Mouse (Mus musculus): Measurements from ENCODE around the gene Mpdz. TPM values are rescaled to one million over a fixed set of nuclear protein-coding genes. Genes with fewer than 3 reads are reported as not detected.

Mpdz gene
- polyA plus RNA-seq, 1 experiment from 2014 or later, result 7.4 TPM

- Histone ChIP-seq H3K4me1 (ENCODE audit: insufficient read depth, low read depth, low read length) (no peaks in the 10 kb centered on the region), H3K27ac (ENCODE audit: low read length) (no peak overlapping the region), H3K4me3 (ENCODE audit: low read depth, low read length) (no peak overlapping the region), H3K9ac (replicated peaks; ENCODE audit: low read depth) (no peak overlapping the region), H3K9me3 (ENCODE audit: low read length) (no peaks in the 10 kb centered on the region), H3K4me2 (replicated peaks; ENCODE audit: low read depth, low read length) (no peak overlapping the region), H3K27me3 (replicated peaks; ENCODE audit: insufficient read depth, low read length) (no peaks in the 10 kb centered on the region), H3K36me3 (ENCODE audit: insufficient read depth, low read length) (no peaks in the 10 kb centered on the region)
- TF ChIP-seq EP300 (IDR thresholded peaks at IDR 0.05), result no peak
- TF ChIP-seq CTCF (IDR thresholded peaks at IDR 0.05), result no peak
- no peak for DNase-seq (ENCODE audit: low spot score)
- no peak for ATAC-seq
- WGBS, result 73% methylated on average over 3 of the region's 3 CpGs
These were observed 8.7 kb downstream of the Mpdz start for GRCm38 (mm10) chr4:81433961-81434360.

- ATAC-seq (no peak), DNase-seq (ENCODE audit: low spot score) (peak; percentile 25)
- Histone ChIP-seq H3K27ac (ENCODE audit: low read length) (no peak overlapping the region), H3K4me3 (ENCODE audit: low read depth, low read length) (no peak overlapping the region), H3K36me3 (ENCODE audit: insufficient read depth, low read length) (no peaks in the 10 kb centered on the region), H3K4me1 (ENCODE audit: insufficient read depth, low read depth, low read length) (no peaks in the 10 kb centered on the region), H3K9me3 (ENCODE audit: low read length) (no peaks in the 10 kb centered on the region), H3K4me2 (replicated peaks; ENCODE audit: low read depth, low read length) (no peak overlapping the region), H3K9ac (replicated peaks; ENCODE audit: low read depth) (no peak overlapping the region), H3K27me3 (replicated peaks; ENCODE audit: insufficient read depth, low read length) (no peaks in the 10 kb centered on the region)
- WGBS, result 53% methylated on average over 4 of the region's 4 CpGs
- no peak for TF ChIP-seq EP300 (IDR thresholded peaks at IDR 0.05)
- no peak for TF ChIP-seq CTCF (IDR thresholded peaks at IDR 0.05)
These were observed 11.8 kb downstream of the Mpdz start for GRCm38 (mm10) chr4:81430826-81431225.

GRCm38 (mm10) chr4:81430105-81430504 lies 12.5 kb downstream of the Mpdz start:
- Histone ChIP-seq H3K4me3 (ENCODE audit: low read depth, low read length) (no peak overlapping the region), H3K9me3 (ENCODE audit: low read length) (no peaks in the 10 kb centered on the region), H3K27me3 (replicated peaks; ENCODE audit: insufficient read depth, low read length) (no peaks in the 10 kb centered on the region), H3K9ac (replicated peaks; ENCODE audit: low read depth) (no peak overlapping the region), H3K4me1 (ENCODE audit: insufficient read depth, low read depth, low read length) (no peaks in the 10 kb centered on the region), H3K27ac (ENCODE audit: low read length) (no peak overlapping the region), H3K4me2 (replicated peaks; ENCODE audit: low read depth, low read length) (no peak overlapping the region), H3K36me3 (ENCODE audit: insufficient read depth, low read length) (no peaks in the 10 kb centered on the region)
- no peak for TF ChIP-seq EP300 (IDR thresholded peaks at IDR 0.05)
- no peak for TF ChIP-seq CTCF (IDR thresholded peaks at IDR 0.05)
- WGBS, result 72% methylated on average over 3 of the region's 3 CpGs
- DNase-seq (ENCODE audit: low spot score) (no peak), ATAC-seq (no peak)

GRCm38 (mm10) chr4:81429670-81430069 lies 12.9 kb downstream of the Mpdz start:
- no peak overlapping the region for H3K4me3 ChIP-seq (ENCODE audit: low read depth, low read length)
- WGBS, result 24% methylated on average over 2 of the region's 2 CpGs
- H3K4me1 ChIP-seq (ENCODE audit: insufficient read depth, low read depth, low read length), result no peaks in the 10 kb centered on the region
- no peaks in the 10 kb centered on the region for H3K9me3 ChIP-seq (ENCODE audit: low read length)
- ATAC-seq, result no peak; the same call in 1 of the 2 replicates
- DNase-seq (ENCODE audit: low spot score), result peak; percentile 12
- no peaks in the 10 kb centered on the region for H3K27me3 ChIP-seq (replicated peaks; ENCODE audit: insufficient read depth, low read length)
- no peak overlapping the region for H3K4me2 ChIP-seq (replicated peaks; ENCODE audit: low read depth, low read length)
- TF ChIP-seq CTCF (IDR thresholded peaks at IDR 0.05), result no peak
- TF ChIP-seq EP300 (IDR thresholded peaks at IDR 0.05), result no peak
- H3K9ac ChIP-seq (replicated peaks; ENCODE audit: low read depth), result no peak overlapping the region
- no peak overlapping the region for H3K27ac ChIP-seq (ENCODE audit: low read length)
- no peaks in the 10 kb centered on the region for H3K36me3 ChIP-seq (ENCODE audit: insufficient read depth, low read length)

GRCm38 (mm10) chr4:81423556-81423955 lies 19.1 kb downstream of the Mpdz start:
- Histone ChIP-seq H3K4me1 (ENCODE audit: insufficient read depth, low read depth, low read length) (no peaks in the 10 kb centered on the region), H3K4me3 (ENCODE audit: low read depth, low read length) (no peak overlapping the region), H3K4me2 (replicated peaks; ENCODE audit: low read depth, low read length) (no peak overlapping the region), H3K36me3 (ENCODE audit: insufficient read depth, low read length) (0 out of 2 replicates have a peak, but pooled peaks cover 2% of the 10 kb centered on the region), H3K9ac (replicated peaks; ENCODE audit: low read depth) (no peak overlapping the region), H3K9me3 (ENCODE audit: low read length) (no peaks in the 10 kb centered on the region), H3K27ac (ENCODE audit: low read length) (no peak overlapping the region), H3K27me3 (replicated peaks; ENCODE audit: insufficient read depth, low read length) (no peaks in the 10 kb centered on the region)
- no peak for ATAC-seq
- no peak for DNase-seq (ENCODE audit: low spot score)
- 74% methylated on average over 1 of the region's 1 CpGs for WGBS
- TF ChIP-seq EP300 (IDR thresholded peaks at IDR 0.05) (no peak), CTCF (IDR thresholded peaks at IDR 0.05) (no peak)

GRCm38 (mm10) chr4:81421621-81422020 lies 21.0 kb downstream of the Mpdz start:
- 58% methylated on average over 2 of the region's 2 CpGs for WGBS
- TF ChIP-seq CTCF (IDR thresholded peaks at IDR 0.05) (no peak), EP300 (IDR thresholded peaks at IDR 0.05) (no peak)
- no peak overlapping the region for H3K27ac ChIP-seq (ENCODE audit: low read length)
- no peaks in the 10 kb centered on the region for H3K9me3 ChIP-seq (ENCODE audit: low read length)
- 0 out of 2 replicates have a peak, but pooled peaks cover 6% of the 10 kb centered on the region for H3K36me3 ChIP-seq (ENCODE audit: insufficient read depth, low read length)
- no peaks in the 10 kb centered on the region for H3K4me1 ChIP-seq (ENCODE audit: insufficient read depth, low read depth, low read length)
- H3K4me3 ChIP-seq (ENCODE audit: low read depth, low read length), result no peak overlapping the region
- no peak overlapping the region for H3K4me2 ChIP-seq (replicated peaks; ENCODE audit: low read depth, low read length)
- no peak overlapping the region for H3K9ac ChIP-seq (replicated peaks; ENCODE audit: low read depth)
- no peak for ATAC-seq
- no peaks in the 10 kb centered on the region for H3K27me3 ChIP-seq (replicated peaks; ENCODE audit: insufficient read depth, low read length)
- DNase-seq (ENCODE audit: low spot score), result no peak
